In the genomic region with DNA sequence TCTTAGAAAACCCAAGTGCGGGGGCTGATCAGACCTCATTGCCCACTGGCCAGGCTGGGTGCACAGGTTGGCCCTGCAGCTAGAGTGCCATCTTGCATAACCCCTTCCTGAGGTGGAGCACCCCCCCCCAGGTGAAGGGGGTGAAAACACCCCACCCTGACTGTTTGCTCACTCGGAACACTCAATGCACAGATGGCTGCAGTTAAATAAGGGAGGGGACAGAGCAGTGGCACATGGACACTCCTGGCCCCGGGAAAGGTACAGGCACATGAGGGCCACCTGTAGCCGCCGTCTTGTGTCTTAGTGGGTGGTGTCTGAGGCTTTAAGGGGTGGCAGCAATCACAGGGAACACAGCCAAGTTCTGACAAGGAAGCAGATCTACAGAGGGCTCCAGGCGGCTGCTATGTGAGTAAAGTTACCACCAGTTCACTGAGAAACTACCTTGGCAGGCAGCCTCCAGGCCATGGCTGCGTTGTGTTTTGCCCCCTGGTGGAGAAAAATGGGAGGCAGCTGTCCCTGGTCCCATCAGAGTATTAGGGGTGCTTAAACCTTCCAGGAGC, we compare ENCODE assay signal across 7 mouse cellular contexts. TPM values are rescaled to one million over a fixed set of nuclear protein-coding genes. Genes with fewer than 3 reads are reported as not detected.
A peak's percentile ranks its signal among the peaks of the same experiment; 100 is the strongest.
DNase-seq lines count a peak whose midpoint lies in the region; ATAC-seq and TF ChIP-seq lines count a peak whose summit lies in the region.

No protein-coding gene starts in this region.

- H3K27ac ChIP-seq in kidney, postnatal 0 days: no peak overlapping the region
- peak overlapping the region; percentile 29; the same call in 1 of the 2 replicates for H3K27ac ChIP-seq in lung, embryonic 15.5 days

- peaks cover 12% of the 10 kb centered on the region for H3K27me3 ChIP-seq in E14TG2a.4 (ENCODE audit: insufficient read depth, low read length)
- H3K27me3 ChIP-seq in kidney, postnatal 0 days (ENCODE audit: insufficient read depth, low read length): no peaks in the 10 kb centered on the region
- peaks cover 10% of the 10 kb centered on the region; the same call in 1 of the 2 replicates for H3K27me3 ChIP-seq in lung, embryonic 15.5 days

- peaks cover 18% of the 10 kb centered on the region for H3K36me3 ChIP-seq in E14TG2a.4 (ENCODE audit: insufficient read depth, low read length)
- H3K36me3 ChIP-seq in kidney, postnatal 0 days (ENCODE audit: insufficient read depth, low read length): peaks cover 3% of the 10 kb centered on the region; the same call in 1 of the 2 replicates
- H3K36me3 ChIP-seq in lung, embryonic 15.5 days: peaks cover 2% of the 10 kb centered on the region

- peaks cover 12% of the 10 kb centered on the region for H3K9me3 ChIP-seq in E14TG2a.4 (ENCODE audit: low read length)
- H3K9me3 ChIP-seq in kidney, postnatal 0 days (replicated peaks; ENCODE audit: low read length): no peaks in the 10 kb centered on the region
- no peaks in the 10 kb centered on the region; the same call in 1 of the 2 replicates for H3K9me3 ChIP-seq in lung, embryonic 15.5 days

- WGBS in kidney, postnatal 0 days: 44% methylated on average over 7 of the region's 7 CpGs
- 38% methylated on average over 7 of the region's 7 CpGs for WGBS in lung, embryonic 15.5 days

- ATAC-seq in granulocyte monocyte progenitor cell, adult 5-6 weeks (replicated peaks; ENCODE audit: poor library complexity, severe bottlenecking): peak; percentile 64
- peak; percentile 46 for ATAC-seq in kidney, postnatal 0 days (replicated peaks; ENCODE audit: low FRiP score, low read depth)
- ATAC-seq in lung, embryonic 15.5 days (ENCODE audit: borderline replicate concordance, extremely low read depth, low FRiP score, low TSS enrichment): peak; percentile 60

- no peak overlapping the region for H3K4me3 ChIP-seq in E14TG2a.4 (replicated peaks; ENCODE audit: low read length)
- no peak overlapping the region for H3K4me3 ChIP-seq in kidney, postnatal 0 days (replicated peaks; ENCODE audit: low read depth, low read length)
- H3K4me3 ChIP-seq in lung, embryonic 15.5 days: no peak overlapping the region

- peak; percentile 83 for TF ChIP-seq CTCF in E14TG2a.4 (conservative IDR thresholded peaks at IDR 0.05; ENCODE audit: low read length)
- peak; percentile 81 for TF ChIP-seq CTCF in kidney, postnatal 0 days (IDR thresholded peaks at IDR 0.05; ENCODE audit: low read depth)

- DNase-seq in T-cell, adult 2 months (ENCODE audit: low spot score): peak; percentile 76
- DNase-seq in embryo, embryonic 11 days: peak; percentile 69
- DNase-seq in kidney, postnatal 0 days (ENCODE audit: low spot score): peak; percentile 70
- peak; percentile 51 for DNase-seq in spleen, adult 12 weeks (ENCODE audit: low spot score)

- H3K4me2 ChIP-seq in kidney, postnatal 0 days (ENCODE audit: low read length): no peak overlapping the region
- H3K4me2 ChIP-seq in lung, embryonic 15.5 days: no peak overlapping the region

- peaks cover 36% of the 10 kb centered on the region for H3K4me1 ChIP-seq in E14TG2a.4 (replicated peaks; ENCODE audit: low read depth, low read length)
- no peaks in the 10 kb centered on the region for H3K4me1 ChIP-seq in kidney, postnatal 0 days (replicated peaks; ENCODE audit: insufficient read depth, low read length)
- H3K4me1 ChIP-seq in lung, embryonic 15.5 days: peaks cover 18% of the 10 kb centered on the region

- no peak overlapping the region for H3K9ac ChIP-seq in kidney, postnatal 0 days (ENCODE audit: low read depth, low read length)
- no peak overlapping the region for H3K9ac ChIP-seq in lung, embryonic 15.5 days

RNA-seq across cellular contexts. Expression of gene Ttyh3, which starts 14.9 kb away (rescaled TPM):
- total RNA-seq in granulocyte monocyte progenitor cell, adult 5-6 weeks (2014; fragmentation: Nextera tagmentation): 42.0 and 47.9 TPM in 2 replicates
- 8.7 and 9.2 TPM in 2 replicates for total RNA-seq in granulocyte monocyte progenitor cell, adult 5-6 weeks (2017)
- polyA plus RNA-seq in kidney, postnatal 0 days (2015; fragmentation: Nextera tagmentation; extraction: Ambion mirVana): 21.7 and 25.3 TPM in 2 replicates
- polyA plus RNA-seq in lung, embryonic 15.5 days (2015; fragmentation: Nextera tagmentation; extraction: Ambion mirVana): 38.0 and 39.1 TPM in 2 replicates

RNA-seq across cellular contexts. Expression of gene Iqce, which starts 38.5 kb away (rescaled TPM):
- total RNA-seq in granulocyte monocyte progenitor cell, adult 5-6 weeks (2014; fragmentation: Nextera tagmentation): 13.4 and 26.7 TPM in 2 replicates
- total RNA-seq in granulocyte monocyte progenitor cell, adult 5-6 weeks (2017): 5.3 and 10.0 TPM in 2 replicates
- polyA plus RNA-seq in kidney, postnatal 0 days (2015; fragmentation: Nextera tagmentation; extraction: Ambion mirVana): 18.7 and 19.7 TPM in 2 replicates
- 21.9 and 22.3 TPM in 2 replicates for polyA plus RNA-seq in lung, embryonic 15.5 days (2015; fragmentation: Nextera tagmentation; extraction: Ambion mirVana)

RNA-seq across cellular contexts. Expression of gene Brat1, which starts 41.1 kb away (rescaled TPM):
- 10.2 and 14.3 TPM in 2 replicates for total RNA-seq in granulocyte monocyte progenitor cell, adult 5-6 weeks (2014; fragmentation: Nextera tagmentation)
- 7.3 and 8.2 TPM in 2 replicates for total RNA-seq in granulocyte monocyte progenitor cell, adult 5-6 weeks (2017)
- 16.7 and 18.3 TPM in 2 replicates for polyA plus RNA-seq in kidney, postnatal 0 days (2015; fragmentation: Nextera tagmentation; extraction: Ambion mirVana)
- polyA plus RNA-seq in lung, embryonic 15.5 days (2015; fragmentation: Nextera tagmentation; extraction: Ambion mirVana): 22.6 and 24.2 TPM in 2 replicates

RNA-seq across cellular contexts. Expression of gene Lfng, which starts 56.6 kb away (rescaled TPM):
- 8.2 and 9.9 TPM in 2 replicates for total RNA-seq in granulocyte monocyte progenitor cell, adult 5-6 weeks (2014; fragmentation: Nextera tagmentation)
- total RNA-seq in granulocyte monocyte progenitor cell, adult 5-6 weeks (2017): 1.9 and 14.6 TPM in 2 replicates
- 28.8 and 33.4 TPM in 2 replicates for polyA plus RNA-seq in kidney, postnatal 0 days (2015; fragmentation: Nextera tagmentation; extraction: Ambion mirVana)
- polyA plus RNA-seq in lung, embryonic 15.5 days (2015; fragmentation: Nextera tagmentation; extraction: Ambion mirVana): 22.5 and 27.8 TPM in 2 replicates
